Mouse (Mus musculus) MEL (cell line): ENCODE results near the gene Dcaf10.

Source experiments
- CTCF ChIP-seq, 3 experiments: IDR thresholded peaks in 2 of 3; conservative IDR thresholded peaks in 1 of 3; 2 replicates each; pipeline ENCODE4 v1.5.1; 2011 to 2012; ENCODE audit warnings: low read length in 3 of 3, low read depth in 2 of 3, mild to moderate bottlenecking in 2 of 3, improper control_type of control experiment in 1 of 3, inconsistent platforms in 1 of 3, mixed read lengths in 1 of 3, moderate library complexity in 1 of 3; ENCODE audit not compliant: control insufficient read depth in 1 of 3, insufficient read depth in 1 of 3, poor library complexity in 1 of 3, severe bottlenecking in 1 of 3
- POLR2A ChIP-seq, 2 experiments: IDR thresholded peaks; 2 replicates each; pipeline ENCODE4 v1.6.1; 2011 to 2012; ENCODE audit warnings: low read length in 2 of 2, mild to moderate bottlenecking in 2 of 2, control low read depth in 1 of 2, improper control_type of control experiment in 1 of 2, low read depth in 1 of 2, moderate library complexity in 1 of 2; ENCODE audit not compliant: control insufficient read depth in 1 of 2, insufficient read depth in 1 of 2, poor library complexity in 1 of 2
- USF1 ChIP-seq: IDR thresholded peaks from 2 replicates; pipeline ENCODE4 v1.6.1; 2014; ENCODE audit warnings: low read depth, mild to moderate bottlenecking, inconsistent platforms, low read length, improper control_type of control experiment, moderate library complexity
- ZMIZ1 ChIP-seq: IDR thresholded peaks from 2 replicates; pipeline ENCODE4 v1.6.1; 2012; ENCODE audit warnings: low read depth, mild to moderate bottlenecking, inconsistent platforms, low read length, improper control_type of control experiment, moderate library complexity

DNA sequence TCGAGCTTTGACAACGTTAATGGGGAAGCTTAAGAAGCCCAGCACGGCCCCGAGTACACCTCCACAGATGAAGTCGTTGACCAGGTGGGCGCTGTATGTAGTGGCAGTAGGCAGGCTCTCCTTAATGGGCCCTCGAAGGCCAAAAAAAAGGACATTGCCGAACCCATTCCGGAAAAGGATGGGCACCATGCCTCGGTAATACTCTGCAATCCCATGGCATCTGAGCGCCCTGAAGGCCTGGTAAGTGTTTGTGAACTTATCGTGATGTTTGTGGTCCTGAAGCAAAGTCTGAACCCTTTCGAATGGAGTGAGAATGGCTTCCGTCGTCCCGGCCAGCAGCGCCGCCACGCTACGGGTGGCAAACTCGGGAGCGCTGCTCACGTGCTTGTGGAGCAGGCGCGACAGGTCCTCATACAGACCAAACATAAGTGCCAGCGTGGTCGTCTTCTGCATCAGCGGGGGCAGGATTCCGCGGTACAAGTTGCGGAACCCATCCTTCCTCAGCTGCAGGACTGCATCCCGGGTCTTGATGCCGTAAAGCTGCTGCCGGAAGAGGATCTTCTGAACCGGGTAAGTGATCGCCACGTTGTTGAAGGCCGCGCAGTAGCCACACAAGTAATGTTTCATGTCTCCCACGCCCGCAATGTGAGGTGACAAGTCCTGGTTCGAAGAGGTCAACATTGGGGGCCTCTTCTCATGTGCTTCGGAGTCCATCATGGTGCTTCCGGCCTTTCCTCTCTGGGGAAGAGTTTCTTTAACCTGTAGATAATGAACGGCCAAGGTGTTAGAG lies 57.7 kb downstream of the Dcaf10 start:
- no peak for TF ChIP-seq CTCF (IDR thresholded peaks at IDR 0.05 in 2 of 3, conservative IDR thresholded peaks at IDR 0.05 in 1 of 3; ENCODE audit: control insufficient read depth in 1 of 3, insufficient read depth in 1 of 3, low read depth in 2 of 3, low read length in 3 of 3, poor library complexity in 1 of 3, severe bottlenecking in 1 of 3)
- TF ChIP-seq ZMIZ1: no peak
- TF ChIP-seq USF1: no peak
- no peak for TF ChIP-seq POLR2A (IDR thresholded peaks at IDR 0.05; ENCODE audit: control insufficient read depth in 1 of 2, insufficient read depth in 1 of 2, low read depth in 1 of 2, low read length in 2 of 2, poor library complexity in 1 of 2)
